Mouse (Mus musculus) heart, postnatal 0 days (tissue): ENCODE data around the gene Abhd14b. TPM values are rescaled to one million over a fixed set of nuclear protein-coding genes. Genes with fewer than 3 reads are reported as not detected.

Experiments
- ATAC-seq: fragments of 200-750 bp; cut with Nextera tagmentation; 2 replicates; pipeline ENCODE4 v1.8.0; 2017; ENCODE audit warnings: low read depth, moderate number of reproducible peaks, moderate library complexity; ENCODE audit not compliant: insufficient read depth
- DNase-seq: peaks from one replicate; pipeline ENCODE4 v3.0.0-alpha.2; 2016; ENCODE audit warnings: low spot score
- H3K27ac ChIP-seq: fragments of 300-500 bp; sonication (generic); 2 replicates; pipeline ENCODE4 v1.5.1; 2014; ENCODE audit warnings: low read depth, mild to moderate bottlenecking
- H3K27me3 ChIP-seq: fragments of 300-500 bp; sonication (generic); 2 replicates; pipeline ENCODE4 v1.6.1; 2014; ENCODE audit warnings: low read length, mixed read lengths; ENCODE audit not compliant: control insufficient read depth, insufficient read depth
- H3K36me3 ChIP-seq: fragments of 300-500 bp; sonication (generic); replicated peaks from 2 replicates; pipeline ENCODE4 v1.6.1; 2014; ENCODE audit warnings: low read length, mixed read lengths; ENCODE audit not compliant: control insufficient read depth, insufficient read depth
- H3K4me1 ChIP-seq: fragments of 300-500 bp; sonication (generic); 2 replicates; pipeline ENCODE4 v1.6.1; 2014; ENCODE audit warnings: antibody characterized with exemption; ENCODE audit not compliant: control insufficient read depth, insufficient read depth
- H3K4me2 ChIP-seq: fragments of 300-500 bp; sonication (generic); 2 replicates; pipeline ENCODE4 v1.6.1; 2014; ENCODE audit warnings: low read depth, mild to moderate bottlenecking, low read length, moderate library complexity
- H3K4me3 ChIP-seq: fragments of 300-500 bp; sonication (generic); 2 replicates; pipeline ENCODE4 v1.5.1; 2014; ENCODE audit warnings: low read depth, low read length
- H3K9ac ChIP-seq: fragments of 300-500 bp; sonication (generic); replicated peaks from 2 replicates; pipeline ENCODE4 v1.6.1; 2014; ENCODE audit warnings: low read depth, low read length, mixed read lengths
- H3K9me3 ChIP-seq: fragments of 300-500 bp; sonication (generic); replicated peaks from 2 replicates; pipeline ENCODE4 v1.6.1; 2016; ENCODE audit warnings: low read length; ENCODE audit not compliant: control insufficient read depth
- CTCF ChIP-seq: IDR thresholded peaks from 2 replicates; pipeline ENCODE4 v1.5.1; 2016; ENCODE audit warnings: antibody characterized with exemption, control low read depth, low read depth
- EP300 ChIP-seq: IDR thresholded peaks from 2 replicates; pipeline ENCODE4 v1.6.1; 2016; ENCODE audit warnings: antibody characterized with exemption, low read depth
- WGBS: fragments of 180-500 bp; shearing (Covaris S2); extraction: QIAGEN DNeasy Blood & Tissue Kit; methylation state at CpG from one replicate; pipeline ENCODE4 v1.1.7; 2014; 5-methylcytosine and 5-hydroxymethylcytosine counted together
- polyA plus RNA-seq: library from polyadenylated mRNA; unstranded; fragments of >200 nt; fragmentation: Nextera tagmentation; extraction: Ambion mirVana; gene quantifications from 2 replicates; pipeline ENCODE4 v1.2.1, GENCODE M21; 2015
- total RNA-seq: library from RNA; depleted of rRNA; stranded (reverse); fragments of >200 nt; gene quantifications from 2 replicates; pipeline ENCODE4 v1.2.3, GENCODE M21; 2014; ENCODE audit warnings: low replicate concordance

The Abhd14b gene
- total and polyA plus RNA-seq, 2 experiments from 2014 or later = 5.3 to 46.8 TPM

- peak within 1 kb of the TSS; percentile 95 for H3K9ac ChIP-seq
- peak within 1 kb of the TSS; percentile 95 for H3K27ac ChIP-seq
- WGBS = under 1% methylated on average over 55 of the region's 55 CpGs
- TF ChIP-seq EP300 (peak; percentile 85), CTCF (no peak)
- H3K27me3 ChIP-seq = no peaks in the 10 kb centered on the region
- H3K9me3 ChIP-seq = no peaks in the 10 kb centered on the region
- ATAC-seq = peak; percentile 92
- peaks cover 36% of the 10 kb centered on the region for H3K36me3 ChIP-seq
- peaks cover 6% of the 10 kb centered on the region; the same call in 1 of the 2 replicates for H3K4me1 ChIP-seq
- peak within 1 kb of the TSS; percentile 97 for H3K4me2 ChIP-seq
- DNase-seq = peak; percentile 97
- peak within 1 kb of the TSS; percentile 89 for H3K4me3 ChIP-seq
Observed at GRCm38 (mm10) chr9:106429221-106430014, 17.8 kb upstream of the Abhd14b start, which contains the start of gene Rpl29. Gene Rpl29 (plus strand): TSS chr9:106429454.

GRCm38 (mm10) chr9:106430015-106430264 is 17.3 kb upstream of the Abhd14b start:
- WGBS = under 1% methylated on average over 4 of the region's 4 CpGs
- TF ChIP-seq EP300 (no peak), CTCF (no peak)

DNA sequence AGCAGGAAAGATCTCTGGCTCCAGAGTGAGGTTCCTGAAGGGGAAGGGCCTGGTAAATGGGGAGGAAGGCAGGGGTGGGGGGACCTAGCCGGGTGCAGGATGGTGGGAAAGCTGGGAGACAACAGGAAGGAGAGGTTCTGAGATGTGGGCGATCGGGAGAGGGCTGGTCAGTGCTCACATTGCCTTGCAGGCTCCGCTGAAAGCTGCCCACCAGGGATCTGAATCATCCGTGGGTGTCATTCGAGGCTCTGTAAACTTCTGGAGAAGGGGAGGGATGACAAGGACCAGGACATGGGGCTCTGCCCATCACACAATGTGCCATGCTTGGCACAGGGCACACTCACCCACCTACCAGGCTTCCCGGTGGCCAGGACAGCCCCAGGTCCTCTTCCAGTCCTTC is 13.9 kb upstream of the Abhd14b start:
- no peak for ATAC-seq
- Histone ChIP-seq H3K36me3 (peaks cover 44% of the 10 kb centered on the region), H3K9me3 (no peaks in the 10 kb centered on the region), H3K9ac (no peak overlapping the region), H3K4me1 (peaks cover 13% of the 10 kb centered on the region), H3K27ac (no peak overlapping the region), H3K4me3 (no peak overlapping the region), H3K27me3 (no peaks in the 10 kb centered on the region), H3K4me2 (no peak overlapping the region)
- 60% methylated on average over 7 of the region's 7 CpGs for WGBS
- no peak for DNase-seq
- no peak for TF ChIP-seq CTCF
- no peak for TF ChIP-seq EP300

More at GRCm38 (mm10) chr9:106430015-106430264, 17.3 kb upstream of the Abhd14b start:
- peak overlapping the region; percentile 89 for H3K4me3 ChIP-seq
- H3K36me3 ChIP-seq = peaks cover 39% of the 10 kb centered on the region
- ATAC-seq (no peak), DNase-seq (no peak)
- peak overlapping the region; percentile 95 for H3K27ac ChIP-seq
- H3K4me2 ChIP-seq = peak overlapping the region; percentile 97
- peak overlapping the region; percentile 95 for H3K9ac ChIP-seq
- no peaks in the 10 kb centered on the region for H3K9me3 ChIP-seq
- no peaks in the 10 kb centered on the region for H3K27me3 ChIP-seq
- H3K4me1 ChIP-seq = peaks cover 6% of the 10 kb centered on the region; the same call in 1 of the 2 replicates

GRCm38 (mm10) chr9:106436566-106436965 is 10.7 kb upstream of the Abhd14b start:
- no peak for ATAC-seq
- H3K4me3 ChIP-seq = no peak overlapping the region
- DNase-seq = no peak

GRCm38 (mm10) chr9:106442680-106443079 is 4.6 kb upstream of the Abhd14b start:
- peaks cover 2% of the 10 kb centered on the region for H3K4me1 ChIP-seq
- no peaks in the 10 kb centered on the region for H3K9me3 ChIP-seq
- H3K4me3 ChIP-seq = no peak overlapping the region
- H3K36me3 ChIP-seq = 0 out of 2 replicates have a peak, but pooled peaks cover 3% of the 10 kb centered on the region
- DNase-seq (no peak), ATAC-seq (no peak)
- TF ChIP-seq CTCF (peak; percentile 29), EP300 (no peak)
- H3K9ac ChIP-seq = no peak overlapping the region
- 72% methylated on average over 5 of the region's 5 CpGs for WGBS
- H3K27ac ChIP-seq = no peak overlapping the region
- no peak overlapping the region for H3K4me2 ChIP-seq
- H3K27me3 ChIP-seq = no peaks in the 10 kb centered on the region

More at GRCm38 (mm10) chr9:106436566-106436965, 10.7 kb upstream of the Abhd14b start:
- H3K4me2 ChIP-seq = no peak overlapping the region
- H3K9ac ChIP-seq = no peak overlapping the region
- H3K36me3 ChIP-seq = peaks cover 38% of the 10 kb centered on the region
- peaks cover 7% of the 10 kb centered on the region for H3K4me1 ChIP-seq
- no peak overlapping the region for H3K27ac ChIP-seq
- no peaks in the 10 kb centered on the region for H3K9me3 ChIP-seq
- no peak for TF ChIP-seq CTCF
- WGBS = 85% methylated on average over 9 of the region's 9 CpGs
- H3K27me3 ChIP-seq = no peaks in the 10 kb centered on the region
